Mouse (Mus musculus) liver, embryonic 13.5 days (tissue): ENCODE results near the gene Celf1. TPM values are rescaled to one million over a fixed set of nuclear protein-coding genes. Genes with fewer than 3 reads are reported as not detected.

Experiments used
- ATAC-seq: fragments of 200-750 bp; cut with Nextera tagmentation; 2 replicates; pipeline ENCODE4 v1.8.0; 2017; ENCODE audit warnings: low read depth, mild to moderate bottlenecking, moderate number of reproducible peaks, moderate library complexity
- DNase-seq: peaks from one replicate; pipeline ENCODE4 v3.0.0; 2022
- H3K27ac ChIP-seq: fragments of 300-500 bp; sonication (generic); 2 replicates; pipeline ENCODE4 v1.5.1; 2015; ENCODE audit warnings: moderate library complexity, mild to moderate bottlenecking, inconsistent platforms
- H3K27me3 ChIP-seq: fragments of 300-500 bp; sonication (generic); 2 replicates; pipeline ENCODE4 v1.6.1; 2015; ENCODE audit warnings: mild to moderate bottlenecking, inconsistent platforms
- H3K36me3 ChIP-seq: fragments of 300-500 bp; sonication (generic); 2 replicates; pipeline ENCODE4 v1.6.1; 2015; ENCODE audit warnings: mild to moderate bottlenecking, inconsistent platforms
- H3K4me1 ChIP-seq: fragments of 300-500 bp; sonication (generic); replicated peaks from 2 replicates; pipeline ENCODE4 v1.6.1; 2015; ENCODE audit warnings: inconsistent platforms
- H3K4me2 ChIP-seq: fragments of 300-500 bp; sonication (generic); 2 replicates; pipeline ENCODE4 v1.6.1; 2015; ENCODE audit warnings: inconsistent platforms, mild to moderate bottlenecking, moderate library complexity
- H3K4me3 ChIP-seq: fragments of 300-500 bp; sonication (generic); replicated peaks from 2 replicates; pipeline ENCODE4 v1.5.1; 2015; ENCODE audit warnings: mild to moderate bottlenecking, inconsistent platforms
- H3K9ac ChIP-seq: fragments of 300-500 bp; sonication (generic); 2 replicates; pipeline ENCODE4 v1.6.1; 2015; ENCODE audit warnings: mild to moderate bottlenecking, inconsistent platforms
- H3K9me3 ChIP-seq: fragments of 300-500 bp; sonication (generic); replicated peaks from 2 replicates; pipeline ENCODE4 v1.6.1; 2016; ENCODE audit warnings: inconsistent platforms
- WGBS: fragments of 180-500 bp; shearing (Covaris S2); methylation state at CpG from one replicate; pipeline ENCODE4 v1.1.7; 2015; ENCODE audit not compliant: insufficient replicate concordance; 5-methylcytosine and 5-hydroxymethylcytosine counted together
- polyA plus RNA-seq: library from polyadenylated mRNA; unstranded; fragments of >200 nt; fragmentation: Nextera tagmentation; extraction: Ambion mirVana; gene quantifications from 2 replicates; pipeline ENCODE4 v1.2.1, GENCODE M21; 2015

Gene Celf1
- polyA plus RNA-seq, 1 experiment from 2014 or later: 54.9 TPM

DNA sequence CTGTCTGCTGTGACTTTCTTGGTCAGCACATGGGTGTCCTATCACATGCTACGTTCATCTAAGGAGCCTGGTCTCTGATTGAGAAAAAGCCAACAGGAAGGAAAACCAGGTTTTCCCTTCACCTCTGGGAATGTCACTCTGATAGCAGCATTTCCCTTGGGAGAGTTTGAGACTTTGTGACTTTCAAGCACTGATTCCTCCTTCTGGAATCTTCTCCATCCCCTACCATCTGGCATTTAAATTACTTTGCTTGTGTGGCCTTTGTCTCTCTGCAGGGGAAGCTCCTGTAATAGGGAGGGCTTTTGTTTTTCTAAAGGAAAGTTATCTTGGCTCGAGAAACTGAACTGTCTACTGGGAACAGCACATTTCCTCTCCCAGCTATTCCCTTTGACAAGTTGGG lies 82.9 kb downstream of the Celf1 start:
- peak overlapping the region; percentile 91 for H3K27ac ChIP-seq
- no peak overlapping the region for H3K4me3 ChIP-seq
- WGBS: 53% methylated on average over 2 of the region's 2 CpGs
- no peak for DNase-seq
- no peak overlapping the region for H3K4me2 ChIP-seq
- H3K36me3 ChIP-seq: peaks cover 43% of the 10 kb centered on the region
- no peak overlapping the region for H3K9ac ChIP-seq
- no peak for ATAC-seq
- no peaks in the 10 kb centered on the region for H3K27me3 ChIP-seq
- peaks cover 53% of the 10 kb centered on the region for H3K4me1 ChIP-seq
- no peaks in the 10 kb centered on the region for H3K9me3 ChIP-seq

DNA sequence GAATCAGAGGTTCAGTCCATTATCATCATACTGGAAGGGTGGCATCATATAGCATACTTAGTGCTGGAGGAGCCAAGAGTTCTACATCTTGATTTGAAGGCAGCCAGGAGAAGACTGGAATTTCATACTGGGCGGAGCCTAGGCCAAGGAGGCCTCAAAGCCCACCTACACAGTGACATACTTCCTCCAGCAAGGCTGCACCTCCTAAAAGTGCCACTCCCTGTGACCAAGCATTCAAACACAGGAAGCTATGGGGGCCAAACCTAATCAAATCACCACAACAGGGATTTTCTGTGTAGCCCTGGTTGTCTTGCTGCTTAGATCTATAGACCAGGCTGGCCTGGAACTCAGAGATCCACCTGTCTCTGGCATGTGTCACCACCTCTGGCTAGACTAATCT lies 83.8 kb downstream of the Celf1 start:
- DNase-seq (peak; percentile 38), ATAC-seq (peak; percentile 45)
- H3K36me3 ChIP-seq: peaks cover 39% of the 10 kb centered on the region
- 60% methylated on average over 1 of the region's 1 CpGs for WGBS
- H3K9ac ChIP-seq: no peak overlapping the region
- H3K4me2 ChIP-seq: peak overlapping the region; percentile 76; the same call in 1 of the 2 replicates
- peak overlapping the region; percentile 91 for H3K27ac ChIP-seq
- no peaks in the 10 kb centered on the region for H3K9me3 ChIP-seq
- no peaks in the 10 kb centered on the region for H3K27me3 ChIP-seq
- H3K4me1 ChIP-seq: peaks cover 59% of the 10 kb centered on the region
- no peak overlapping the region for H3K4me3 ChIP-seq

DNA sequence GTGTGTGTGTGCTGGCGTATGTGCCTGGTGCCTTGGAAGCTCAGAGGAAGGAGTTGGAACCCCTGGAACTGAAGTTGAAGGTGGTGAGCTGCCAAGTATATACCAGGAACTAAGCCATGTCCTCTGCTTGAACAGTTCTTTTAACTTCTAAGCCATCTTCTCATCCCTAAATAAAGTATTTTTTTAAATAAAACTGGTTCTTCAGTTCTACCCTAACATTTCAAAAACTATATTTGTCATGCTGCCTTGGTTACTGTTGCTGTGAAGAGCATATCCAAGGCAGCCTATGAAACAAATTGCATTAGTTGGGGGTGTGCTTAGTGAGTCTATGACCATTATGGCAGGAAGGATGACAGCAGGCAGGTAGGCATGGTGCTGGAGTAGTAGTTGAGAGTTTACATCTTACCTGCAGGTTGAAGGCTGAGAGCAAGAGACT lies 84.9 kb downstream of the Celf1 start:
- Histone ChIP-seq H3K9me3 (no peaks in the 10 kb centered on the region), H3K4me1 (peaks cover 62% of the 10 kb centered on the region), H3K4me3 (peak overlapping the region; percentile 64), H3K9ac (peak overlapping the region; percentile 67), H3K27ac (peak overlapping the region; percentile 91), H3K27me3 (no peaks in the 10 kb centered on the region), H3K36me3 (peaks cover 33% of the 10 kb centered on the region), H3K4me2 (peak overlapping the region; percentile 76)
- WGBS: 94% methylated on average over 1 of the region's 1 CpGs
- DNase-seq (no peak), ATAC-seq (no peak)

DNA sequence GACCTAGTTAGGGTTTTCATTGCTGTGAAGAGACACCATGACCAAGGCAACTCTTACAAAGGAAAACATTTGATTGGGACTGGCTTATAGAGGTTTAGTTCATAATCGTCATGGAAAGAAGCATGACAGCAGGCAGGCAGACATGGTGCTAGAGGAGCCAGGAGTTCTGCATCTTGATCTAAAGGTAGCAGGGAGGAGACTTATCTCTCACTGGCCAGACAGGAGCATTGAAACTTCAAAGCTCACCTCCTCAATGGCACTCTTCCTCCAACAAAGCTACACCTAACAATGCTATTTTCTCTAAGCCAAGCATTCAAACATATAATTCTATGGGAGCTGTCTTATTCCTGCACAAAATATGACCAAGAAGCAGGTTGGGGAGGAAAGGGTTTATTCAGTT lies 86.3 kb downstream of the Celf1 start:
- peak overlapping the region; percentile 91 for H3K27ac ChIP-seq
- DNase-seq (peak; percentile 44), ATAC-seq (peak; percentile 85)
- H3K9me3 ChIP-seq: no peaks in the 10 kb centered on the region
- H3K4me1 ChIP-seq: peaks cover 70% of the 10 kb centered on the region
- H3K4me3 ChIP-seq: peak overlapping the region; percentile 64
- peak overlapping the region; percentile 76 for H3K9ac ChIP-seq
- H3K27me3 ChIP-seq: no peaks in the 10 kb centered on the region
- H3K4me2 ChIP-seq: peak overlapping the region; percentile 76
- WGBS: 39% methylated on average over 1 of the region's 1 CpGs
- peaks cover 20% of the 10 kb centered on the region for H3K36me3 ChIP-seq

DNA sequence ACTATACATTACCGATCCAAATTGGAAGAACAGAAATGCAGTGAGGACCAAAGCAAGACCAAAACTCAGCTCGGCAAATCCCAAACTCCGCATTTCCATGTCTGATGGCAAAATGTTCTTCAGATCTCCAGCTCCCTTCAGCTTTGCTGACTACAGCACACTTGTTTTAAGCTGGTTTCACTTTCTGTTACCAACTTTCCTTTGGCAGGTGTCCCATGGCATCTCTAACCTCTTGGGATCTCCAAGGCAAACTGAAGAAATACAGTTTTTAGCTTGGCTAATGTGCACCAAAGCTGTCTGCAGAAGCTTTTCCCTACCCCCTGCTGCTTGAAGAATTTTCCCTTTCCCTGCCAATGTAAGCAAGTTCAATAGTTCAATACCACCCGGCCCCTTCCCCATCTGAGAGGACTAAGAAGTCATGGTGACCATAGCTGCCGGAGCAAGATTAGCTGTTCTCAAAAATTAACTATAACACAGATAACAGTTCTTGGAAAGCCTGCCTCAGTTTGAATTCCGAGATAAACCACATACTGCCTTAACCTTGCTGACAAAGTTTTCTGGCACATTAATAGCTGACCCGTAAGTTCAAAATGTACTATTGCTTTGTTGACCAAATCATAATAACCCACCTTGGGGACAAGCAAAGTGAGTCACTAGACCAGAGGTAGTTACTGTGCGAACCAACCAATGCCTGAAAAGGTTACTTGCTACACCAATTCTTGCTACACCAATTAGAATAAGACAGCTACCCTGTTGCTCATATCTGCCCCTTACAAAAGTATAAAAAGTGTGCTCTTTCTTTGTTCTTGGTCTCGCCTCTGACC lies 87.4 kb downstream of the Celf1 start:
- peaks cover 70% of the 10 kb centered on the region for H3K4me1 ChIP-seq
- DNase-seq (peak; percentile 59), ATAC-seq (peak; percentile 74)
- H3K36me3 ChIP-seq: peaks cover 12% of the 10 kb centered on the region
- WGBS: 36% methylated on average over 9 of the region's 9 CpGs
- peak overlapping the region; percentile 64 for H3K4me3 ChIP-seq
- peak overlapping the region; percentile 76 for H3K4me2 ChIP-seq
- H3K27me3 ChIP-seq: no peaks in the 10 kb centered on the region
- no peaks in the 10 kb centered on the region for H3K9me3 ChIP-seq
- peak overlapping the region; percentile 76 for H3K9ac ChIP-seq
- peak overlapping the region; percentile 91 for H3K27ac ChIP-seq

DNA sequence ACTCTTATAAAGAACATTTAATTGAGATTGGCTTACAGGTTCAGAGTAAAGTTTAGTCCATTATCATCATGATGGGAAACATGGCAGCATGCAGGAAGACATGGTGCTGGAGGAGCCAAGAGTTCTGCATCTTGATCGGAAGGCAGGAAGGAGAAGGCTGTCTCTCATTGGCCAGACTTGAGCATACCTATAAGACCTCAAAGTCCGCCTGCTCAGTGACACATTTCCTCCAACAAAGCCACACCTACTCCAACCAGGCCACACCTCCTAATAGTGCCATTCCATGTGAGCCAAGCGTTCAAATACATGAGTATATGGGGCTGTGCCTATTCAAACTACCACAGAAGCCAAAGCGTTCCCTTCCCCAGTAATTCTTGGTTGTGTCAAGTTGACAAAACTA lies 91.0 kb downstream of the Celf1 start:
- Histone ChIP-seq H3K4me1 (peaks cover 38% of the 10 kb centered on the region), H3K27ac (no peak overlapping the region), H3K27me3 (no peaks in the 10 kb centered on the region), H3K9me3 (no peaks in the 10 kb centered on the region), H3K4me2 (no peak overlapping the region), H3K9ac (no peak overlapping the region), H3K4me3 (no peak overlapping the region), H3K36me3 (no peaks in the 10 kb centered on the region)
- ATAC-seq (no peak), DNase-seq (no peak)
- 70% methylated on average over 4 of the region's 4 CpGs for WGBS

DNA sequence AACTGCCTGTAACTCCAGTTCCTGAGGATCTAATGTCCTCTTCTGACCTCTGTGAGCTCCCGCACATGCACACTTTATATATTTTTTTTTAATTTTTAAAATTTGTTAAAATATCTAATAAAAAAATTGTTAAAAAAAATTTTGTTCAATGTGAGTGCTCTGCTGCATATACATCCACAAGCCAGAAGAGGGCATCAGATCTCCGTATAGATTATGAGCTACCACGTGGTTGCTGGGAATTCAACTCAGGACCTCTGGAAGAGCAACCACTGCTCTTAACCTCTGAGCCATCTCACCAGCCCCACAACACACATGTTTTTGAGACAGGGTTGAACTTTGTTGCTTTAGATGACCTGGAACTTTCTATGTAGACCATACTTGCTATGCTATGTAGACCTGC lies 92.8 kb downstream of the Celf1 start:
- Histone ChIP-seq H3K4me3 (no peak overlapping the region), H3K9ac (no peak overlapping the region), H3K36me3 (no peaks in the 10 kb centered on the region), H3K4me1 (peaks cover 20% of the 10 kb centered on the region), H3K9me3 (no peaks in the 10 kb centered on the region), H3K4me2 (no peak overlapping the region), H3K27ac (no peak overlapping the region), H3K27me3 (no peaks in the 10 kb centered on the region)
- 9% methylated on average over 3 of the region's 3 CpGs for WGBS
- no peak for ATAC-seq
- no peak for DNase-seq

DNA sequence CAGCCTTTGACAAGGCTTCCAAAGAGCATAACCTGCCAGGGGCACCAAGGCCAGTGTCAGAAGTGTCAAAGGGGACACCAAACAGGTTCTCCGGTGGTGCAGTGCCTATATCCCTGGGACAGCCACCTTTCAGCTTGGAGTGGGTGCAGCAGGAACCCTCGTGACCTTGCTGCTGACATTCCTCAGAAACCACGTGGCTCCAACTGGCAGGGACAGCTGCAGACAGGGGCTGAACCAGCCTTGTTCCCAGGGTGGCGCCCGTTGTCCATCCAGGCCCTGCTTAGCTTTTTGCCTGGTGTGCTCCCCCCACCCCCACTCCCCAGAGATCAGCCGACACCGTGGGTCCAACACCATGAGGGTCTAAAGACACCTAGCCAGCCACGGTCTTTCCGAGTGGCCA lies 95.2 kb downstream of the Celf1 start, which contains the start of gene Rapsn:
Gene Rapsn (plus strand): TSS at position 236 of the 400 bp plus-strand sequence.
- Histone ChIP-seq H3K4me3 (no peak within 1 kb of the TSS), H3K36me3 (no peaks in the 10 kb centered on the region), H3K27me3 (no peaks in the 10 kb centered on the region), H3K27ac (no peak within 1 kb of the TSS), H3K4me1 (0 out of 2 replicates have a peak, but pooled peaks cover 7% of the 10 kb centered on the region), H3K9me3 (no peaks in the 10 kb centered on the region), H3K4me2 (no peak within 1 kb of the TSS), H3K9ac (no peak within 1 kb of the TSS)
- 64% methylated on average over 9 of the region's 9 CpGs for WGBS
- ATAC-seq: no peak
- DNase-seq: no peak

DNA sequence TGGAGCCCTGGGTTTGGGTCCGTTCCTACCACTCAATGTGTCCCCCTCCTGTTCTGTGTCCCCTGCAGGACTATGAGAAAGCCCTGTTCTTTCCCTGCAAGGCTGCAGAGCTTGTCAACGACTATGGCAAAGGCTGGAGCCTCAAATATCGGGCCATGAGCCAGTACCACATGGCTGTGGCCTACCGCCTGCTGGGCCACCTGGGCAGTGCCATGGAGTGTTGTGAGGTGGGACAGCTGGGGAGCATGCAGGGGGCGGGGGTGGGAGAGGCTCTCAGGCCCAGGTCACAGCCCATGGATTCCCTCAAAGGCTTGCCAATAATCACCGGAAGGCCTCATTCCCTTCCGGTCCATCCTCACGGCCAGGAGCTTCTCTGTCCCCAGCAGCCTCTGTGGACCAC lies 101.6 kb downstream of the Celf1 start:
- Histone ChIP-seq H3K36me3 (no peaks in the 10 kb centered on the region), H3K27me3 (no peaks in the 10 kb centered on the region), H3K4me1 (peaks cover 33% of the 10 kb centered on the region), H3K9me3 (no peaks in the 10 kb centered on the region), H3K4me2 (no peak overlapping the region), H3K27ac (no peak overlapping the region), H3K4me3 (no peak overlapping the region), H3K9ac (no peak overlapping the region)
- DNase-seq (no peak), ATAC-seq (no peak)
- WGBS: 81% methylated on average over 8 of the region's 8 CpGs

DNA sequence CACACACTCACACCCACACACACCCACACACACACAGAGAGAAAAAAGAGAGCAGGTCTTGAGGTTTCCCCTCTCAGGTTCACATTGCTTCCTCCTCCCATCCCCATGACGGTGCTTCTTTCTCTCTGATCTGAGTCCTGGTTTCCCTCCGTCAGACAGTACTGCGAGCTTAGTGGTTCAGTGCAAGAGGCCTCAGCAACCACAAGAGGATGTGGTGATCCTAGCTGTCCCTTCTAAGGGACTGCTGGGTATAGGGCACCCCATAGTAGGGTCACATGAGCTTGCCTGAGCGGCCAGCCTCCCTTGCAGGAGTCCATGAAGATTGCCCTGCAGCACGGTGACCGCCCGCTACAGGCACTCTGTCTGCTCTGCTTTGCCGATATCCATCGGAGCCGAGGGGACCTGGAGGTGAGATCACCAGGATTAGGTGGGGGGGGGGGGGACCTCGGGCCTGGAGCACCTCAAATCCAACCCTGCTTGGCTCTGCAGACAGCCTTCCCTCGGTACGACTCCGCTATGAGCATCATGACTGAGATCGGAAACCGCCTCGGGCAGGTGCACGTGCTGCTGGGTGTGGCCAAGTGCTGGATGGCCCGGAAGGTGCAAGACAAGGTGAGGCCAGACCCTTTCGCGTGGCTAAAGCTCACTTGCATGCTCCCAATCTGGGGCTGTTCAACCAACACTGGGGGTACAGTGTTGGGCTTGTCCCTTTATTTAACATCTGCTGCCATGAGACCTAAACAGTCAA lies 102.6 kb downstream of the Celf1 start:
- Histone ChIP-seq H3K4me2 (peak overlapping the region; percentile 11; the same call in 1 of the 2 replicates), H3K4me3 (no peak overlapping the region), H3K27ac (no peak overlapping the region), H3K36me3 (no peaks in the 10 kb centered on the region), H3K27me3 (no peaks in the 10 kb centered on the region), H3K9me3 (no peaks in the 10 kb centered on the region), H3K4me1 (peaks cover 41% of the 10 kb centered on the region), H3K9ac (no peak overlapping the region)
- DNase-seq (no peak), ATAC-seq (peak; percentile 54)
- WGBS: 40% methylated on average over 21 of the region's 21 CpGs

DNA sequence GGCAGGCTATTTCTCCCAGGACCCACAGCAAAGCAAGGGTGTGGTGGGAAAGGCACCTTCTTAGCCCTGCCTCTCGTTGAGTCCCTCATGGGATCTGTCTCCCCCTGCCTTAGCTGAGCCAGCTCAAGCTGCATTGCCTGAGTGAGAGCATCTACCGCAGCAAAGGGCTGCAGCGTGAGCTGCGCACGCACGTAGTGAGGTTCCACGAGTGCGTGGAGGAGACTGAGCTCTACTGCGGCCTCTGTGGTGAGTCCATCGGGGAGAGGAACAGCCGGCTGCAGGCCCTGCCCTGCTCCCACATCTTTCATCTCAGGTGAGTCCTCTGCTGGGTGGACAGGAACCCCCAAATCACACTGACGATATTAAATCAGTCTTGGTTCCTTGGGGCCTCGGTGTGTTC lies 104.5 kb downstream of the Celf1 start:
- Histone ChIP-seq H3K36me3 (no peaks in the 10 kb centered on the region), H3K27me3 (no peaks in the 10 kb centered on the region), H3K9me3 (no peaks in the 10 kb centered on the region), H3K4me2 (no peak overlapping the region), H3K9ac (no peak overlapping the region), H3K4me3 (no peak overlapping the region), H3K4me1 (peaks cover 48% of the 10 kb centered on the region), H3K27ac (no peak overlapping the region)
- ATAC-seq (no peak), DNase-seq (no peak)
- 79% methylated on average over 13 of the region's 13 CpGs for WGBS
